Mouse (Mus musculus): Measurements from ENCODE around the gene Krtcap2.

DNA sequence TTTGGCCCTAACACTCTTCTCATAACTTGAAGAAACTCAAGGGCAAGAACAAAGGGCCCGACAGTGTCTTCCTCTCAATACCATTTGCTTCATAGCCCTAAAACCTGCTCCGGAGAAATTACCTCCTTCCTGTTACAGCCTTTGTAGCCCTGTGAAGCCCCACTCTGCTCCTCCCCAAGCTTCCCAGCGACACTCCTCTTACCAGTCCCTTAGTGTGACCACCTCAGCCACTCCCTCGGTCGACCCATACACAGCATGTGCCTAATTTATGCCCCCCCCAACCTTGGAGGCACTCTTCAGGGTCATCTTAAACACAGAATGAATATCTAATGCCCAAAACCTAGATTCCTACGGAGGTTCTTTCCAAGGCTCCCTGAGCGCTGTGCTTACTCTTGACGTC lies 32.9 kb downstream of the Krtcap2 start:
- TF ChIP-seq CTCF (IDR thresholded peaks at IDR 0.05; ENCODE audit: control insufficient read depth, insufficient read depth, insufficient read length), result no peak
- TF ChIP-seq MYOD1 (IDR thresholded peaks at IDR 0.05; ENCODE audit: control insufficient read depth, insufficient read length, low read depth), result no peak
- TF ChIP-seq USF1 (IDR thresholded peaks at IDR 0.05; ENCODE audit: low read depth), result no peak
- no peak for TF ChIP-seq MAX (IDR thresholded peaks at IDR 0.05)
- TF ChIP-seq MYOG (IDR thresholded peaks at IDR 0.05; ENCODE audit: control insufficient read depth, extremely low read depth, insufficient read length), result no peak
- no peak for TF ChIP-seq FOSL1 (IDR thresholded peaks at IDR 0.05; ENCODE audit: insufficient read depth, low read length, poor library complexity, severe bottlenecking)
